Mouse (Mus musculus) small intestine, adult 2 months (tissue): ENCODE measurements around the gene Pfkl.

Experiments
- CTCF ChIP-seq: fragments of 200-500 bp; IDR thresholded peaks from 2 replicates; pipeline ENCODE4 v1.5.1; 2012; ENCODE audit warnings: low read depth, mild to moderate bottlenecking, control low read depth, inconsistent platforms, low read length, moderate library complexity, mixed read lengths; ENCODE audit not compliant: insufficient replicate concordance, insufficient read length; ENCODE audit errors: extremely low read depth
- POLR2A ChIP-seq: fragments of 200-500 bp; IDR thresholded peaks from 2 replicates; pipeline ENCODE4 v1.6.1; 2012; ENCODE audit warnings: low read depth, mild to moderate bottlenecking, control low read depth, inconsistent platforms, low read length, moderate library complexity

DNA sequence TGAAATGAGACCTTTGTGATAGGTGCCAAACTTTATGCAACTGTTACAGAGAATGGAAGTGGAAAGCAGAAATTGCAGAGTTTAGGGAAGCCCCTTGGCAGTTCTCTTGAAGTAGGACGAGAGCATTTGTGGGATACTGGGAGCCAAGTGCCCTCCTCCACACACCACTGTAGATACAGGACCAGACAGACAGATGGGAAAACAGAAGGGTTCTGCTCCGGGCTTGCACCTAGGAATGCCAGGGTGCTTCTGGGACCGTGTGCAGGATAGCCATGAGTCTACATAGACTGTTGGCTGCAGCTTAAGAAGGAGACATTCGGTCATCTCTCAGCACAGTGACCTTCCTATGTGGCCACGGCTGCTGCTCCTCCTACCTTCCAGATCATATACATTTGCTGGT lies 35.1 kb downstream of the Pfkl start:
- TF ChIP-seq CTCF (no peak), POLR2A (no peak)
